Mouse (Mus musculus): ENCODE measurements around the gene Elovl6. TPM values are rescaled to one million over a fixed set of nuclear protein-coding genes. Genes with fewer than 3 reads are reported as not detected.
A peak's percentile ranks its signal among the peaks of the same experiment; 100 is the strongest.

Elovl6 gene
- polyA plus RNA-seq, 1 experiment from 2014 or later: 37.6 TPM

- H3K27me3 ChIP-seq (ENCODE audit: control insufficient read depth, insufficient read depth, low read length): no peaks in the 10 kb centered on the region
- H3K9ac ChIP-seq (replicated peaks; ENCODE audit: low read depth, low read length): no peak overlapping the region
- ATAC-seq (ENCODE audit: insufficient number of reproducible peaks, insufficient read depth, low FRiP score, low read depth): no peak
- 0 out of 2 replicates have a peak, but pooled peaks cover 2% of the 10 kb centered on the region for H3K9me3 ChIP-seq (ENCODE audit: control insufficient read depth, low read depth, low read length)
- no peak overlapping the region for H3K27ac ChIP-seq (ENCODE audit: low read length)
- no peak overlapping the region for H3K4me2 ChIP-seq (replicated peaks; ENCODE audit: low read depth, low read length)
- whole genome bisulfite sequencing: 93% methylated on average over 3 of the region's 3 CpGs
- H3K36me3 ChIP-seq (ENCODE audit: control insufficient read depth, insufficient read depth, low read length): no peaks in the 10 kb centered on the region
- no peaks in the 10 kb centered on the region for H3K4me1 ChIP-seq (ENCODE audit: control insufficient read depth, insufficient read depth, low read length)
- no peak overlapping the region for H3K4me3 ChIP-seq (ENCODE audit: low read depth, low read length)
Measured at GRCm38 (mm10) chr3:129515863-129516436, 16.2 kb upstream of the Elovl6 start.

- no peak for ATAC-seq (ENCODE audit: insufficient number of reproducible peaks, insufficient read depth, low FRiP score, low read depth)
- no peak overlapping the region for H3K27ac ChIP-seq (ENCODE audit: low read length)
- no peak overlapping the region for H3K4me2 ChIP-seq (replicated peaks; ENCODE audit: low read depth, low read length)
- no peaks in the 10 kb centered on the region for H3K36me3 ChIP-seq (ENCODE audit: control insufficient read depth, insufficient read depth, low read length)
- WGBS: 80% methylated on average over 4 of the region's 4 CpGs
- no peaks in the 10 kb centered on the region for H3K4me1 ChIP-seq (ENCODE audit: control insufficient read depth, insufficient read depth, low read length)
- H3K27me3 ChIP-seq (ENCODE audit: control insufficient read depth, insufficient read depth, low read length): no peaks in the 10 kb centered on the region
- no peak overlapping the region for H3K4me3 ChIP-seq (ENCODE audit: low read depth, low read length)
- no peaks in the 10 kb centered on the region for H3K9me3 ChIP-seq (ENCODE audit: control insufficient read depth, low read depth, low read length)
- H3K9ac ChIP-seq (replicated peaks; ENCODE audit: low read depth, low read length): no peak overlapping the region
Measured at GRCm38 (mm10) chr3:129520499-129520898, 11.7 kb upstream of the Elovl6 start.

- Histone ChIP-seq H3K27me3 (ENCODE audit: control insufficient read depth, insufficient read depth, low read length) (no peaks in the 10 kb centered on the region), H3K27ac (ENCODE audit: low read length) (no peak overlapping the region), H3K4me3 (ENCODE audit: low read depth, low read length) (no peak overlapping the region), H3K4me1 (ENCODE audit: control insufficient read depth, insufficient read depth, low read length) (no peaks in the 10 kb centered on the region), H3K36me3 (ENCODE audit: control insufficient read depth, insufficient read depth, low read length) (no peaks in the 10 kb centered on the region), H3K9me3 (ENCODE audit: control insufficient read depth, low read depth, low read length) (no peaks in the 10 kb centered on the region), H3K4me2 (replicated peaks; ENCODE audit: low read depth, low read length) (no peak overlapping the region), H3K9ac (replicated peaks; ENCODE audit: low read depth, low read length) (no peak overlapping the region)
- no peak for ATAC-seq (ENCODE audit: insufficient number of reproducible peaks, insufficient read depth, low FRiP score, low read depth)
- 82% methylated on average over 10 of the region's 10 CpGs for WGBS
Measured at GRCm38 (mm10) chr3:129523456-129524143, 8.6 kb upstream of the Elovl6 start.

GRCm38 (mm10) chr3:129527046-129527445 is 5.1 kb upstream of the Elovl6 start:
- no peak for ATAC-seq (ENCODE audit: insufficient number of reproducible peaks, insufficient read depth, low FRiP score, low read depth)
- H3K4me3 ChIP-seq (ENCODE audit: low read depth, low read length): no peak overlapping the region
- H3K36me3 ChIP-seq (ENCODE audit: control insufficient read depth, insufficient read depth, low read length): no peaks in the 10 kb centered on the region
- WGBS: 78% methylated on average over 3 of the region's 3 CpGs
- no peaks in the 10 kb centered on the region for H3K9me3 ChIP-seq (ENCODE audit: control insufficient read depth, low read depth, low read length)
- H3K27ac ChIP-seq (ENCODE audit: low read length): no peak overlapping the region
- H3K4me1 ChIP-seq (ENCODE audit: control insufficient read depth, insufficient read depth, low read length): no peaks in the 10 kb centered on the region
- no peak overlapping the region for H3K9ac ChIP-seq (replicated peaks; ENCODE audit: low read depth, low read length)
- H3K27me3 ChIP-seq (ENCODE audit: control insufficient read depth, insufficient read depth, low read length): no peaks in the 10 kb centered on the region
- no peak overlapping the region for H3K4me2 ChIP-seq (replicated peaks; ENCODE audit: low read depth, low read length)

- Histone ChIP-seq H3K9ac (replicated peaks; ENCODE audit: low read depth, low read length) (no peak overlapping the region), H3K36me3 (ENCODE audit: control insufficient read depth, insufficient read depth, low read length) (no peaks in the 10 kb centered on the region), H3K4me3 (ENCODE audit: low read depth, low read length) (no peak overlapping the region), H3K4me1 (ENCODE audit: control insufficient read depth, insufficient read depth, low read length) (no peaks in the 10 kb centered on the region), H3K27me3 (ENCODE audit: control insufficient read depth, insufficient read depth, low read length) (no peaks in the 10 kb centered on the region), H3K9me3 (ENCODE audit: control insufficient read depth, low read depth, low read length) (no peaks in the 10 kb centered on the region), H3K4me2 (replicated peaks; ENCODE audit: low read depth, low read length) (no peak overlapping the region), H3K27ac (ENCODE audit: low read length) (no peak overlapping the region)
- ATAC-seq (ENCODE audit: insufficient number of reproducible peaks, insufficient read depth, low FRiP score, low read depth): no peak
- 76% methylated on average over 3 of the region's 3 CpGs for WGBS
Measured at GRCm38 (mm10) chr3:129529311-129529710, 2.8 kb upstream of the Elovl6 start.

GRCm38 (mm10) chr3:129530461-129530860 is 1.7 kb upstream of the Elovl6 start:
- Histone ChIP-seq H3K36me3 (ENCODE audit: control insufficient read depth, insufficient read depth, low read length) (no peaks in the 10 kb centered on the region), H3K4me1 (ENCODE audit: control insufficient read depth, insufficient read depth, low read length) (peaks cover 8% of the 10 kb centered on the region), H3K27me3 (ENCODE audit: control insufficient read depth, insufficient read depth, low read length) (no peaks in the 10 kb centered on the region), H3K4me3 (ENCODE audit: low read depth, low read length) (no peak overlapping the region), H3K9me3 (ENCODE audit: control insufficient read depth, low read depth, low read length) (no peaks in the 10 kb centered on the region), H3K27ac (ENCODE audit: low read length) (no peak overlapping the region), H3K4me2 (replicated peaks; ENCODE audit: low read depth, low read length) (no peak overlapping the region), H3K9ac (replicated peaks; ENCODE audit: low read depth, low read length) (no peak overlapping the region)
- no peak for ATAC-seq (ENCODE audit: insufficient number of reproducible peaks, insufficient read depth, low FRiP score, low read depth)
- WGBS: 98% methylated on average over 6 of the region's 6 CpGs

- H3K4me3 ChIP-seq (ENCODE audit: low read depth, low read length): peak overlapping the region; percentile 78
- no peaks in the 10 kb centered on the region for H3K36me3 ChIP-seq (ENCODE audit: control insufficient read depth, insufficient read depth, low read length)
- H3K9me3 ChIP-seq (ENCODE audit: control insufficient read depth, low read depth, low read length): no peaks in the 10 kb centered on the region
- peak; percentile 8; the same call in 1 of the 2 replicates for ATAC-seq (ENCODE audit: insufficient number of reproducible peaks, insufficient read depth, low FRiP score, low read depth)
- H3K4me2 ChIP-seq (replicated peaks; ENCODE audit: low read depth, low read length): peak overlapping the region; percentile 77
- peaks cover 18% of the 10 kb centered on the region for H3K4me1 ChIP-seq (ENCODE audit: control insufficient read depth, insufficient read depth, low read length)
- peak overlapping the region; percentile 95 for H3K9ac ChIP-seq (replicated peaks; ENCODE audit: low read depth, low read length)
- peak overlapping the region; percentile 99 for H3K27ac ChIP-seq (ENCODE audit: low read length)
- WGBS: 1% methylated on average over 40 of the region's 40 CpGs
- H3K27me3 ChIP-seq (ENCODE audit: control insufficient read depth, insufficient read depth, low read length): no peaks in the 10 kb centered on the region
Measured at GRCm38 (mm10) chr3:129532865-129533742, 949 bp downstream of the Elovl6 start.

GRCm38 (mm10) chr3:129533743-129534530 is 1.8 kb downstream of the Elovl6 start:
- peak overlapping the region; percentile 95 for H3K9ac ChIP-seq (replicated peaks; ENCODE audit: low read depth, low read length)
- peak overlapping the region; percentile 78 for H3K4me3 ChIP-seq (ENCODE audit: low read depth, low read length)
- peak overlapping the region; percentile 77 for H3K4me2 ChIP-seq (replicated peaks; ENCODE audit: low read depth, low read length)
- peak; percentile 38 for ATAC-seq (ENCODE audit: insufficient number of reproducible peaks, insufficient read depth, low FRiP score, low read depth)
- no peaks in the 10 kb centered on the region for H3K27me3 ChIP-seq (ENCODE audit: control insufficient read depth, insufficient read depth, low read length)
- H3K36me3 ChIP-seq (ENCODE audit: control insufficient read depth, insufficient read depth, low read length): no peaks in the 10 kb centered on the region
- no peaks in the 10 kb centered on the region for H3K9me3 ChIP-seq (ENCODE audit: control insufficient read depth, low read depth, low read length)
- WGBS: under 1% methylated on average over 73 of the region's 74 CpGs
- peaks cover 18% of the 10 kb centered on the region for H3K4me1 ChIP-seq (ENCODE audit: control insufficient read depth, insufficient read depth, low read length)
- peak overlapping the region; percentile 99 for H3K27ac ChIP-seq (ENCODE audit: low read length)

Data from stomach, embryonic 14.5 days (tissue).